Mouse (Mus musculus): ENCODE results near the gene Gm10715.
"Not testable (repeated sequence)": the region's sequence is repeated elsewhere in the genome, so short reads cannot be mapped to it uniquely, and the experiment has no call there.

The Gm10715 gene

DNA sequence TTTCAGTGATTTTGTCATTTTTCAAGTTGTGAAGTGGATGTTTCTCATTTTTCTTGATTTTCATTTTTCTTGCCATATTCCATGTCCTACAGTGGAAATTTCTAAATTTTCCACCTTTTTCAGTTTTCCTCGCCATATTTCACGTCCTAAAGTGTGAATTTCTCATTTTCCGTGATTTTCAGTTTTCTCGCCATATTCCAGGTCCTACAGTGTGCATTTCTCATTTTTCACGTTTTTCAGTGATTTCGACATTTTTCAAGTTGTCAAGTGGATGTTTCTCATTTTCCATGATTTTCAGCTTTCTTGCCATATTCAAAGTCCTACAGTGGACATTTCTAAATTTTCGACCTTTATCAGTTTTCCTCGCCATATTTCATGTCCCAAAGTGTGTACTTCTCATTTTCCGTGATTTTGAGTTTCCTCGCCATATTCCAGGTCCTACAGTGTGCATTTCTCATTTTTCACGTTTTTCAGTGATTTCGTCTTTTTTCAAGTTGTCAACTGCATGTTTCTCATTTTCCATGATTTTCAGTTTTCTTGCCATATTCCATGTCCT, 11.7 kb upstream of the Gm10715 start, which contains the start of gene Gm10717:
Gene Gm10717 (plus strand): TSS at position 506 of the 556 bp plus-strand sequence.
- not testable (repeated sequence) for DNase-seq (ENCODE audit: low spot score)

DNA sequence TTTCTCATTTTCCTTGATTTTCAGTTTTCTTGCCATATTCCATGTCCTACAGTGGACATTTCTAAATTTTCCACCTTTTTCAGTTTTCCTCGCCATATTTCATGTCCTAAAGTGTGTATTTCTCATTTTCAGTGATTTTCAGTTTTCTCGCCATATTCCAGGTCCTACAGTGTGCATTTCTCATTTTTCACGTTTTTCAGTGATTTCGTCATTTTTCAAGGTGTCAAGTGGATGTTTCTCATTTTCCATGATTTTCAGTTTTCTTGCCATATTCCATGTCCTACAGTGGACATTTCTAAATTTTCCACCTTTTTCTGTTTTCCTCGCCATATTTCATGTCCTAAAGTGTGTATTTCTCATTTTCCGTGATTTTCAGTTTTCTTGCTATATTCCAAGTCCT, 11.0 kb upstream of the Gm10715 start:
- not testable (repeated sequence) for DNase-seq (ENCODE audit: low spot score)

DNA sequence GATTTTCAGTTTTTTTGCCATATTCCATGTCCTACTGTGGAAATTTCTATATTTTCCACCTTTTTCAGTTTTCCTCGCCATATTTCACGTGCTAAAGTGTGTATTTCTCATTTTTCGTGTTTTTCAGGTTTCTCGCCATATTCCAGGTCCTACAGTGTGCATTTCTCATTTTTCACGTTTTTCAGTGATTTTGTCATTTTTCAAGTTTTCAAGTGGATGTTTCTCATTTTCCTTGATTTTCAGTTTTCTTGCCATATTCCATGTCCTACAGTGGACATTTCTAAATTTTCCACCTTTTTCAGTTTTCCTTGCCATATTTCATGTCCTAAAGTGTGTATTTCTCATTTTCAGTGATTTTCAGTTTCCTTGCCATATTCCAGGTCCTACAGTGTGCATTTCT, 10.5 kb upstream of the Gm10715 start:
- not testable (repeated sequence) for DNase-seq (ENCODE audit: low spot score)

DNA sequence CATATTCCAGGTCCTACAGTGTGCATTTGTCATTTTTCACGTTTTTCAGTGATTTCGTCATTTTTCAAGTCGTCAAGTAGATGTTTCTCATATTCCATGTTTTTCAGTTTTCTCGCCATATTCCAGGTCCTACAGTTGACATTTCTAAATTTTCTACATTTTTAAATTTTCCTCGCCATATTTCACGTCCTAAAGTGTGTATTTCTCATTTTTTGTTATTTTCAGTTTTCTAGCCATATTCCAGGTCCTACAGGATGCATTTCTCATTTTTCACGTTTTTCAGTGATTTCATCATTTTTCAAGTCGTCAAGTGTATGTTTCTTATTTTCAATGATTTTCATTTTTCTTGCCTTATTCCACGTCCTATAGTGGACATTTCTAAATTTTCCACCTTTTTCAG, 9.9 kb upstream of the Gm10715 start:
- not testable (repeated sequence) for DNase-seq (ENCODE audit: low spot score)

DNA sequence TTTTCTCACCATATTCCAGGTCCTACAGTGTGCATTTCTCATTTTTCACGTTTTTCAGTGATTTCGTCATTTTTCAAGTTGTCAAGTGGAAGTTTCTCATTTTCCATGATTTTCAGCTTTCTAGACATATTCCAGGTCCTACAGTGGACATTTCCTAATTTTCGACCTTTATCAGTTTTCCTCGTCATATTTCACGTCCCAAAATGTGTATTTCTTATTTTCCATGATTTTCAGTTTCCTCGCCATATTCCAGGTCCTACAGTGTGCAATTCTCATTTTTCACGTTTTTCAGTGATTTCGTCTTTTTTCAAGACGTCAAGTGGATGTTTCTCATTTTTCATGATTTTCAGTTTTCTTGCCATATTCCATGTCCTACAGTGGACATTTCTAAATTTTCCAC, 9.5 kb upstream of the Gm10715 start:
- DNase-seq (ENCODE audit: low spot score): peak; percentile 57

DNA sequence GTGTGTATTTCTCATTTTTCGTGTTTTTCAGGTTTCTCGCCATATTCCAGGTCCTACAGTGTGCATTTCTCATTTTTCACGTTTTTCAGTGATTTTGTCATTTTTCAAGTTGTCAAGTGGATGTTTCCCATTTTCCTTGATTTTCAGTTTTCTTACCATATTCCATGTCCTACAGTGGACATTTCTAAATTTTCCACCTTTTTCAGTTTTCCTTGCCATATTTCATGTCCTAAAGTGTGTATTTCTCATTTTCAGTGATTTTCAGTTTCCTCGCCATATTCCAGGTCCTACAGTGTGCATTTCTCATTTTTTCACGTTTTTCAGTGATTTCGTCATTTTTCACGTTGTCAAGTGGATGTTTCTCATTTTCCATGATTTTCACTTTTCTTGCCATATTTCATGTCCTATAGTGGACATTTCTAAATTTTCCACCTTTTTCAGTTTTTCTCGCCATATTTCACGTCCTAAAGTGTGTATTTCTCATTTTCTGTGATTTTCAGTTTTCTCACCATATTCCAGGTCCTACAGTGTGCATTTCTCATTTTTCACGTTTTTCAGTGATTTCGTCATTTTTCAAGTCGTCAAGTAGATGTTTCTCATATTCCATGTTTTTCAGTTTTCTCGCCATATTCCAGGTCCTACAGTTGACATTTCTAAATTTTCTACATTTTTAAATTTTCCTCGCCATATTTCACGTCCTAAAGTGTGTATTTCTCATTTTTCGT, 7.2 kb upstream of the Gm10715 start:
- DNase-seq (ENCODE audit: low spot score): not testable (repeated sequence)

DNA sequence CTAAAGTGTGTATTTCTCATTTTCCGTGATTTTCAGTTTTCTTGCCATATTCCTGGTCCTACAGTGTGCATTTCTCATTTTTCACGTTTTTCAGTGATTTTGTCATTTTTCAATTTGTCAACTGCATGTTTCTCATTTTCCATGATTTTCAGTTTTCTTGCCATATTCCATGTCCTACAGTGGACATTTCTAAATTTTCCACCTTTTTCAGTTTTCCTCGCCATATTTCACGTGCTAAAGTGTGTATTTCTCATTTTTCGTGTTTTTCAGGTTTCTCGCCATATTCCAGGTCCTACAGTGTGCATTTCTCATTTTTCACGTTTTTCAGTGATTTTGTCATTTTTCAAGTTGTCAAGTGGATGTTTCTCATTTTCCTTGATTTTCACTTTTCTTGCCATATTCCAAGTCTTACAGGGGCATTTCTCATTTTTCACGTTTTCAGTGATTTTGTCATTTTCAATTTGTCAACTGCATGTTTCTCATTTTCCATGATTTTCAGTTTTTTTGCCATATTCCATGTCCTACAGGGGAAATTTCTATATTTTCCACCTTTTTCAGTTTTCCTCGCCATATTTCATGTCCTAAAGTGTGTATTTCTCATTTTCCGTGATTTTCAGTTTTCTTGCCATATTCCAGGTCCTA, 5.9 kb upstream of the Gm10715 start:
- DNase-seq (ENCODE audit: low spot score): peak; percentile 82

DNA sequence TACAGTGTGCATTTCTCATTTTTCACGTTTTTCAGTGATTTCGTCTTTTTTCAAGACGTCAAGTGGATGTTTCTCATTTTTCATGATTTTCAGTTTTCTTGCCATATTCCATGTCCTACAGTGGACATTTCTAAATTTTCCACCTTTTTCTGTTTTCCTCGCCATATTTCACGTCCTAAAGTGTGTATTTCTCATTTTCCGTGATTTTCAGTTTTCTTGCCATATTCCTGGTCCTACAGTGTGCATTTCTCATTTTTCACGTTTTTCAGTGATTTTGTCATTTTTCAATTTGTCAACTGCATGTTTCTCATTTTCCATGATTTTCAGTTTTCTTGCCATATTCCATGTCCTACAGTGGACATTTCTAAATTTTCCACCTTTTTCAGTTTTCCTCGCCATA, 2.4 kb upstream of the Gm10715 start, which contains the start of gene Gm17535:
Gene Gm17535 (plus strand): TSS at position 301 of the 400 bp plus-strand sequence.
- DNase-seq (ENCODE audit: low spot score): not testable (repeated sequence)

DNA sequence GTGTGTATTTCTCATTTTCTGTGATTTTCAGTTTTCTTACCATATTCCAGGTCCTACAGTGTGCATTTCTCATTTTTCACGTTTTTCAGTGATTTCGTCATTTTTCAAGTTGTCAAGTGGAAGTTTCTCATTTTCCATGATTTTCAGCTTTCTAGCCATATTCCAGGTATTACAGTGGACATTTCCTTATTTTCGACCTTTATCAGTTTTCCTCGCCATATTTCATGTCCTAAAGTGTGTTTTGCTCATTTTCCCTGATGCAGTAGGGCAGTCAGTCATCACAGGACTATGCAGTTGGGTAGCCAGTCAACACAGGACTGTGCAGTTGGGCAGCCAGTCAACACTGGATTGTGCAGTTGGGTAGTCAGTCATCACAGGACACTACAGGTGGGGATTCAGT, 1.5 kb downstream of the Gm10715 start:
- peak; percentile 1 for DNase-seq (ENCODE audit: low spot score)
